Mouse (Mus musculus): Measurements from ENCODE around the gene Zfp30. TPM values are rescaled to one million over a fixed set of nuclear protein-coding genes. Genes with fewer than 3 reads are reported as not detected.
A peak's percentile ranks its signal among the peaks of the same experiment; 100 is the strongest.

Gene Zfp30
- polyA plus RNA-seq, 1 experiment from 2014 or later: 9.3 TPM

DNA sequence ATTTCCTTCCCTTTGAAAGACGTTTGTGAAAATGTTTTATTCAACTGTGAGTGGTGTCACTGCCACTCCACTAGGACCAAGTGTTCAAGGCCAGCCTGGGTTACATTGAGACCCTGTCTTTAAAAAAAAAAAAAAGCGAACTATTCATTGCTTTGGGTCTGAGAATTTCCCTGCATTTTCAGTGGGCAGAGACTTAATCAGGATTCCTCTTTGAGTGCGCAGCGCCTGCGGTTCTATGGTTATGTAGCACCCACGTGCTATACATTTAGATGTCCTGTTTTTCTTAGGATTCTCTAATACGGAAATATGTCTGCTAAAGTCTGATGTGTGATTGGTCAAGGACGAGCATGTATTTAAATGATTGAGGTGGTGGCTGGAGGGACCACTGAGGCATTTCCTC, 1.2 kb downstream of the Zfp30 start:
- no peaks in the 10 kb centered on the region for H3K9me3 ChIP-seq
- WGBS: 69% methylated on average over 8 of the region's 8 CpGs
- H3K4me2 ChIP-seq: peak overlapping the region; percentile 76
- no peak overlapping the region; the same call in 1 of the 2 replicates for H3K9ac ChIP-seq (replicated peaks)
- peaks cover 13% of the 10 kb centered on the region for H3K4me1 ChIP-seq (replicated peaks)
- peak overlapping the region; percentile 82 for H3K4me3 ChIP-seq (replicated peaks)
- H3K27ac ChIP-seq: no peak overlapping the region
- no peak for ATAC-seq (ENCODE audit: insufficient number of reproducible peaks, insufficient read depth, low FRiP score, low TSS enrichment, low read depth)
- H3K36me3 ChIP-seq: peaks cover 45% of the 10 kb centered on the region
- no peaks in the 10 kb centered on the region for H3K27me3 ChIP-seq

- peak overlapping the region; percentile 82 for H3K4me3 ChIP-seq (replicated peaks)
- no peak overlapping the region for H3K27ac ChIP-seq
- H3K36me3 ChIP-seq: peaks cover 48% of the 10 kb centered on the region
- H3K9me3 ChIP-seq: no peaks in the 10 kb centered on the region
- WGBS: 70% methylated on average over 5 of the region's 5 CpGs
- ATAC-seq (ENCODE audit: insufficient number of reproducible peaks, insufficient read depth, low FRiP score, low TSS enrichment, low read depth): no peak
- no peaks in the 10 kb centered on the region for H3K27me3 ChIP-seq
- peaks cover 13% of the 10 kb centered on the region for H3K4me1 ChIP-seq (replicated peaks)
- peak overlapping the region; percentile 76 for H3K4me2 ChIP-seq
- 0 out of 2 replicates have a peak overlapping the region, but pooled peaks have one; percentile 35 for H3K9ac ChIP-seq (replicated peaks)
Measured at GRCm38 (mm10) chr7:29785888-29786287, 2.1 kb downstream of the Zfp30 start.

- no peak for ATAC-seq (ENCODE audit: insufficient number of reproducible peaks, insufficient read depth, low FRiP score, low TSS enrichment, low read depth)
- 21% methylated on average over 27 of the region's 27 CpGs for WGBS
Measured at GRCm38 (mm10) chr7:29792906-29793305, 9.1 kb downstream of the Zfp30 start.

GRCm38 (mm10) chr7:29807046-29807445, 23.2 kb downstream of the Zfp30 start:
- no peak overlapping the region for H3K4me3 ChIP-seq (replicated peaks)
- no peak overlapping the region for H3K4me2 ChIP-seq
- H3K27ac ChIP-seq: no peak overlapping the region
- WGBS: 82% methylated on average over 5 of the region's 5 CpGs
- H3K36me3 ChIP-seq: 0 out of 2 replicates have a peak, but pooled peaks cover 4% of the 10 kb centered on the region
- no peaks in the 10 kb centered on the region for H3K27me3 ChIP-seq
- H3K9me3 ChIP-seq: peaks cover 7% of the 10 kb centered on the region; the same call in 1 of the 2 replicates
- no peak for ATAC-seq (ENCODE audit: insufficient number of reproducible peaks, insufficient read depth, low FRiP score, low TSS enrichment, low read depth)
- no peak overlapping the region for H3K9ac ChIP-seq (replicated peaks)
- H3K4me1 ChIP-seq (replicated peaks): no peaks in the 10 kb centered on the region

More at GRCm38 (mm10) chr7:29792906-29793305, 9.1 kb downstream of the Zfp30 start:
- H3K9me3 ChIP-seq: peaks cover 11% of the 10 kb centered on the region
- no peaks in the 10 kb centered on the region for H3K4me1 ChIP-seq (replicated peaks)
- no peak overlapping the region for H3K27ac ChIP-seq
- 0 out of 2 replicates have a peak overlapping the region, but pooled peaks have one; percentile 8 for H3K4me2 ChIP-seq
- H3K4me3 ChIP-seq (replicated peaks): 0 out of 2 replicates have a peak overlapping the region, but pooled peaks have one; percentile 1
- H3K9ac ChIP-seq (replicated peaks): no peak overlapping the region
- H3K27me3 ChIP-seq: peaks cover 24% of the 10 kb centered on the region
- H3K36me3 ChIP-seq: peaks cover 67% of the 10 kb centered on the region

- WGBS: 90% methylated on average over 1 of the region's 1 CpGs
- Histone ChIP-seq H3K4me2 (no peak overlapping the region), H3K36me3 (0 out of 2 replicates have a peak, but pooled peaks cover 4% of the 10 kb centered on the region), H3K4me1 (replicated peaks) (peaks cover 15% of the 10 kb centered on the region), H3K9me3 (peaks cover 7% of the 10 kb centered on the region; the same call in 1 of the 2 replicates), H3K27ac (no peak overlapping the region), H3K9ac (replicated peaks) (no peak overlapping the region), H3K4me3 (replicated peaks) (no peak overlapping the region), H3K27me3 (no peaks in the 10 kb centered on the region)
- no peak for ATAC-seq (ENCODE audit: insufficient number of reproducible peaks, insufficient read depth, low FRiP score, low TSS enrichment, low read depth)
Measured at GRCm38 (mm10) chr7:29812244-29812643, 28.4 kb downstream of the Zfp30 start.

DNA sequence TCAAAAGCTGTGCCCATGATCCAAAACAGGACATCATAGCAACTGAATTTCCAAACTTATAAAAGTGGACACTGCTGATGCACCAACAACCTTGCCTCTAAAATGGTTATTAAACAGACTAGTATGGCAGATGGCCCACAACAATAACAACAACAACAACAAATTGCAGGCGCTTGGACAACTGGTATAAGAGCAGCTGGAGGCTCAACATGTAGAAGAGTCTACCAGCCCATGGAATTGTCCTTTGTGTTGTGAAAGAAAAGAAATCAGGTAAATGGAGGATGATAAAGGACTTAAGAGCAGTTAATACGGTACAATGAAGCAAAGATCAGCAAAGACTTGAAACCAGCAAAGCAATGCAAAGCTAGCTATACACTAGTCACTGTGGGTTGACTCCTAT, 30.6 kb downstream of the Zfp30 start:
- peaks cover 5% of the 10 kb centered on the region; the same call in 1 of the 2 replicates for H3K9me3 ChIP-seq
- peaks cover 25% of the 10 kb centered on the region for H3K4me1 ChIP-seq (replicated peaks)
- H3K36me3 ChIP-seq: 0 out of 2 replicates have a peak, but pooled peaks cover 4% of the 10 kb centered on the region
- 82% methylated on average over 2 of the region's 2 CpGs for WGBS
- ATAC-seq (ENCODE audit: insufficient number of reproducible peaks, insufficient read depth, low FRiP score, low TSS enrichment, low read depth): no peak
- H3K4me3 ChIP-seq (replicated peaks): 0 out of 2 replicates have a peak overlapping the region, but pooled peaks have one; percentile 65
- peak overlapping the region; percentile 75 for H3K4me2 ChIP-seq
- H3K27ac ChIP-seq: no peak overlapping the region
- H3K9ac ChIP-seq (replicated peaks): no peak overlapping the region
- no peaks in the 10 kb centered on the region for H3K27me3 ChIP-seq

- H3K9ac ChIP-seq (replicated peaks): peak overlapping the region; percentile 70
- H3K27me3 ChIP-seq: no peaks in the 10 kb centered on the region
- 4% methylated on average over 12 of the region's 12 CpGs for WGBS
- peak; percentile 26; the same call in 1 of the 2 replicates for ATAC-seq (ENCODE audit: insufficient number of reproducible peaks, insufficient read depth, low FRiP score, low TSS enrichment, low read depth)
- peaks cover 27% of the 10 kb centered on the region for H3K4me1 ChIP-seq (replicated peaks)
- no peak overlapping the region for H3K27ac ChIP-seq
- peak overlapping the region; percentile 75 for H3K4me2 ChIP-seq
- H3K36me3 ChIP-seq: 0 out of 2 replicates have a peak, but pooled peaks cover 4% of the 10 kb centered on the region
- peaks cover 4% of the 10 kb centered on the region; the same call in 1 of the 2 replicates for H3K9me3 ChIP-seq
- H3K4me3 ChIP-seq (replicated peaks): peak overlapping the region; percentile 65
Measured at GRCm38 (mm10) chr7:29815061-29815784, 31.4 kb downstream of the Zfp30 start.

- H3K9ac ChIP-seq (replicated peaks): peak within 1 kb of the TSS; percentile 70
- H3K27ac ChIP-seq: peak within 1 kb of the TSS; percentile 87
- peak within 1 kb of the TSS; percentile 75 for H3K4me2 ChIP-seq
- H3K4me1 ChIP-seq (replicated peaks): peaks cover 27% of the 10 kb centered on the region
- H3K9me3 ChIP-seq: peaks cover 4% of the 10 kb centered on the region; the same call in 1 of the 2 replicates
- peaks cover 11% of the 10 kb centered on the region; the same call in 1 of the 2 replicates for H3K36me3 ChIP-seq
- ATAC-seq (ENCODE audit: insufficient number of reproducible peaks, insufficient read depth, low FRiP score, low TSS enrichment, low read depth): peak; percentile 95
- peak within 1 kb of the TSS; percentile 65 for H3K4me3 ChIP-seq (replicated peaks)
- under 1% methylated on average over 26 of the region's 26 CpGs for WGBS
- no peaks in the 10 kb centered on the region for H3K27me3 ChIP-seq
Measured at GRCm38 (mm10) chr7:29815910-29816429, 32.2 kb downstream of the Zfp30 start, which contains the start of gene Zfp790. Gene Zfp790 (plus strand): TSS chr7:29816114.

- H3K4me2 ChIP-seq: peak overlapping the region; percentile 74
- peak overlapping the region; percentile 56 for H3K4me3 ChIP-seq (replicated peaks)
- H3K9ac ChIP-seq (replicated peaks): peak overlapping the region; percentile 66
- peak; percentile 53; the same call in 1 of the 2 replicates for ATAC-seq (ENCODE audit: insufficient number of reproducible peaks, insufficient read depth, low FRiP score, low TSS enrichment, low read depth)
- WGBS: 5% methylated on average over 12 of the region's 12 CpGs
- no peaks in the 10 kb centered on the region; the same call in 1 of the 2 replicates for H3K9me3 ChIP-seq
- H3K4me1 ChIP-seq (replicated peaks): peaks cover 27% of the 10 kb centered on the region
- no peak overlapping the region for H3K27ac ChIP-seq
- no peaks in the 10 kb centered on the region for H3K27me3 ChIP-seq
- H3K36me3 ChIP-seq: peaks cover 34% of the 10 kb centered on the region
Measured at GRCm38 (mm10) chr7:29818619-29819254, 34.9 kb downstream of the Zfp30 start.

- Histone ChIP-seq H3K4me3 (replicated peaks) (no peak overlapping the region), H3K36me3 (peaks cover 87% of the 10 kb centered on the region), H3K9ac (replicated peaks) (no peak overlapping the region), H3K27ac (no peak overlapping the region), H3K4me1 (replicated peaks) (no peaks in the 10 kb centered on the region), H3K27me3 (no peaks in the 10 kb centered on the region), H3K9me3 (no peaks in the 10 kb centered on the region), H3K4me2 (no peak overlapping the region)
- ATAC-seq (ENCODE audit: insufficient number of reproducible peaks, insufficient read depth, low FRiP score, low TSS enrichment, low read depth): no peak
- WGBS: 95% methylated on average over 12 of the region's 12 CpGs
Measured at GRCm38 (mm10) chr7:29828001-29828400, 44.2 kb downstream of the Zfp30 start.

GRCm38 (mm10) chr7:29829804-29830203, 46.0 kb downstream of the Zfp30 start:
- no peak overlapping the region for H3K4me2 ChIP-seq
- H3K27me3 ChIP-seq: no peaks in the 10 kb centered on the region
- H3K4me3 ChIP-seq (replicated peaks): no peak overlapping the region
- peaks cover 85% of the 10 kb centered on the region for H3K36me3 ChIP-seq
- H3K27ac ChIP-seq: no peak overlapping the region
- H3K4me1 ChIP-seq (replicated peaks): no peaks in the 10 kb centered on the region
- H3K9me3 ChIP-seq: no peaks in the 10 kb centered on the region
- 92% methylated on average over 12 of the region's 12 CpGs for WGBS
- H3K9ac ChIP-seq (replicated peaks): no peak overlapping the region
- no peak for ATAC-seq (ENCODE audit: insufficient number of reproducible peaks, insufficient read depth, low FRiP score, low TSS enrichment, low read depth)

Measured in limb, embryonic 12.5 days (tissue).